Mouse (Mus musculus) frontal cortex, adult (tissue): Measurements from ENCODE around the gene Tm2d1.
A peak's percentile ranks its signal among the peaks of the same experiment; 100 is the strongest.

Experiments
- ATAC-seq: cut with Nextera tagmentation; 2 replicates; pipeline ENCODE4 v1.9.2; 2017; ENCODE audit warnings: mild to moderate bottlenecking, moderate library complexity, mixed read lengths; ENCODE audit not compliant: low TSS enrichment

Gene Tm2d1

GRCm38 (mm10) chr4:98321371-98322111, 61.6 kb downstream of the Tm2d1 start:
- ATAC-seq = peak; percentile 69

- no peak for ATAC-seq
Measured at GRCm38 (mm10) chr4:98318769-98319168, 64.3 kb downstream of the Tm2d1 start.

GRCm38 (mm10) chr4:98317149-98317548, 66.0 kb downstream of the Tm2d1 start:
- ATAC-seq = no peak
